Mouse (Mus musculus) cerebellum, adult 2 months (tissue): ENCODE results near the gene Ip6k2. TPM values are rescaled to one million over a fixed set of nuclear protein-coding genes. Genes with fewer than 3 reads are reported as not detected.
A peak's percentile ranks its signal among the peaks of the same experiment; 100 is the strongest.

ENCODE experiments used
- DNase-seq, 2 experiments: peaks; one replicate each; pipeline ENCODE4 v3.0.0; 2021
- H3K27ac ChIP-seq: fragments of 200-500 bp; 2 replicates; pipeline ENCODE4 v1.5.1; 2012; ENCODE audit warnings: low read length, control low read depth, inconsistent platforms; ENCODE audit not compliant: insufficient read depth
- H3K27me3 ChIP-seq: fragments of 200-500 bp; 2 replicates; pipeline ENCODE4 v1.6.1; 2012; ENCODE audit warnings: inconsistent platforms, mild to moderate bottlenecking, low read length, moderate library complexity; ENCODE audit not compliant: control insufficient read depth, insufficient read depth
- H3K4me1 ChIP-seq: fragments of 200-500 bp; 2 replicates; pipeline ENCODE4 v1.6.1; 2011; ENCODE audit warnings: low read length; ENCODE audit not compliant: control insufficient read depth, insufficient read depth
- H3K4me3 ChIP-seq: fragments of 200-500 bp; replicated peaks from 2 replicates; pipeline ENCODE3; 2011; ENCODE audit warnings: mild to moderate bottlenecking, low read depth, low read length, control low read depth; ENCODE audit not compliant: insufficient read depth
- CTCF ChIP-seq: fragments of 200-500 bp; IDR thresholded peaks from 2 replicates; pipeline ENCODE4 v1.5.1; 2011; ENCODE audit warnings: low read depth, mild to moderate bottlenecking, control low read depth, low read length, moderate library complexity, borderline replicate concordance; ENCODE audit not compliant: insufficient read depth
- POLR2A ChIP-seq: fragments of 200-500 bp; IDR thresholded peaks from 2 replicates; pipeline ENCODE4 v1.6.1; 2011; ENCODE audit warnings: low read length, control low read depth, borderline replicate concordance; ENCODE audit not compliant: insufficient read depth
- WGBS: fragments of 180-500 bp; shearing (Covaris S2); methylation state at CpG from one replicate; pipeline ENCODE4 v1.1.7; 2018; 5-methylcytosine and 5-hydroxymethylcytosine counted together
- polyA plus RNA-seq: library from polyadenylated mRNA; depleted of rRNA; stranded (reverse); fragments of >200 nt; gene quantifications from 2 replicates; pipeline ENCODE4 v1.2.3, GENCODE M21; 2012; rRNA removed

Gene Ip6k2
- polyA plus RNA-seq, 1 experiment, result 168 TPM

DNA sequence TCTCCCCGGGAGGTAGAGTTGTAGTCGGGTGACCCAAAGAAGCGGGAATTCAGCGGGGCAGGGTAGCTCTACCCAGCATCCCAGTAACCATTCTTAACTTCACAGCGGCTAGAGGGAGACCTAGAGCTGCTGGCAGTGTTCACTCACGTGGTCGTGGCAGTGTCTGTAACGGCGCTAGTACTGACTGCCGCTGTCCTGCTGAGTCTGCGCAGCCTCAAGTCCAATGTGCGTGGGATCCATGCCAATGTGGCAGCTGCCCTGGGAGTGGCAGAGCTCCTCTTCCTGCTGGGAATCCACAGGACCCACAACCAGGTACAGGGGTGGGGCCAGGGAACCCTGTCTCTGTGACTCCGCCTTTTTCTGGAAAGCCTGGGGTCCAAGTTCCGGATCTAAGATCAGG lies 59.4 kb downstream of the Ip6k2 start:
- H3K27ac ChIP-seq, result no peak overlapping the region
- no peak overlapping the region for H3K4me3 ChIP-seq
- WGBS, result 5% methylated on average over 14 of the region's 14 CpGs
- peak; percentile 56 for TF ChIP-seq CTCF
- no peak for TF ChIP-seq POLR2A
- DNase-seq, result peak; percentile 84 to 89
- no peaks in the 10 kb centered on the region for H3K27me3 ChIP-seq
- peaks cover 21% of the 10 kb centered on the region for H3K4me1 ChIP-seq

DNA sequence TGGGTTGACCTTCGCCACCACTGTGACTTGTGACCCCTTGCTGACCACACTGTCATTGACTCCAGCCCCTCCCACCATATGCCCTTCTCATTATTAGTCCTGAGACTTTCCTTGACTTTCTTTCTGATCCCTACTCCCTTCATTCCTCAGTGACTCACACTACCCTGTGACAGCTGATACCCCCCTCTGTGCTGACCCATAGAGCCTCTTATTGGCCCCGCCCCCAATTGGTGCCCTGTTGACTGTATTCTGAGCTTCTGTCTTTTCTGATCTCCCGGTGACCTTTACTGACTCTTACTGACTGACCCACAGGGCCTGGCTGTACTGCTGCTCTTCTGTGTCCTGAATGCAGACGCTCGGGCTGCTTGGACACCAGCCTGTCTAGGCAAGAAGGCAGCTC lies 61.8 kb downstream of the Ip6k2 start:
- WGBS, result 83% methylated on average over 5 of the region's 5 CpGs
- Histone ChIP-seq H3K4me3 (no peak overlapping the region), H3K27me3 (no peaks in the 10 kb centered on the region), H3K27ac (no peak overlapping the region), H3K4me1 (peaks cover 21% of the 10 kb centered on the region)
- TF ChIP-seq CTCF, result no peak
- DNase-seq, result no peak

DNA sequence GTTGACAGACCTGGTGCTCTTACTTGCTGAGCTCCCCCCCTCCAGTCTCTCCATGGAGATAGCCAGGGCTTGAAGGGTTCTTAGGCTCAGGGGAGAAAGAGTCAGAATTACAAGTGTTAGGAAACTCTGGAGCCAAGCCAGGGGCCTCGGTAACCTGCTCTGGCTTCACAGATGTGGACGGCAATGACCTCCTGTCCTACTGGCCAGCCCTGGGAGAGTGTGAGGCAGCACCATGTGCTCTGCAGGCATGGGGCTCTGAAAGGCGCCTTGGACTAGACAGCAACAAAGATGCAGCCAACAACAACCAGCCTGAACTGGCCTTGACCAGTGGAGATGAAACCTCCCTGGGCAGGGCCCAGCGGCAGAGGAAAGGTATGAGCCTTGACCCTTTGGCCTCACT lies 63.8 kb downstream of the Ip6k2 start:
- H3K4me3 ChIP-seq, result no peak overlapping the region
- H3K27me3 ChIP-seq, result no peaks in the 10 kb centered on the region
- peaks cover 25% of the 10 kb centered on the region for H3K4me1 ChIP-seq
- 85% methylated on average over 4 of the region's 4 CpGs for WGBS
- H3K27ac ChIP-seq, result no peak overlapping the region
- no peak for TF ChIP-seq CTCF
- TF ChIP-seq POLR2A, result no peak
- DNase-seq, result no peak

GRCm38 (mm10) chr9:108848419-108848818 lies 64.8 kb downstream of the Ip6k2 start:
- no peaks in the 10 kb centered on the region for H3K27me3 ChIP-seq
- H3K4me3 ChIP-seq, result no peak overlapping the region
- H3K4me1 ChIP-seq, result peaks cover 22% of the 10 kb centered on the region
- TF ChIP-seq POLR2A (no peak), CTCF (no peak)
- no peak for DNase-seq
- 84% methylated on average over 17 of the region's 17 CpGs for WGBS
- H3K27ac ChIP-seq, result no peak overlapping the region

DNA sequence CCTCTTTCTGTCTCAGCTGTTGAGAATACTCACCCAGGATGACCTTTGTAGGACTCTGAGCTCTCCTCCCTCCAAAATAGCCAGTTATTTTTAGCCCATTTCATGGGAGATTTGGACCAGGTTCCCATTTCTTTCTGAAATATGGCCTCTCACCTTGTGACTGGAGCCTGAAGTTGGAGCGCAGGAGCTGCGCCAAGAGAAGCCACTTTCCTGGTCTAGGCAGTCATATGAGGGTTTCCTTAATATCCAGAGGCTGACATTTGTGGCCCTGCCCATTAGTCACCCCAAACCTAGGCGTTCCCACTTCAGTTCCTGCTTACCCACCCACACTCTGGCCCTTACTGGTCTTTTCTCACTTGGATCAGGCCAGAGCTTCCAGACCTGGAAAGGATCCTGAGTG lies 69.4 kb downstream of the Ip6k2 start, which contains the start of gene Slc26a6:
TSS of gene Slc26a6 (plus strand) at position 308 of the 400 bp plus-strand sequence.
- no peaks in the 10 kb centered on the region for H3K27me3 ChIP-seq
- WGBS, result 28% methylated on average over 3 of the region's 3 CpGs
- peaks cover 9% of the 10 kb centered on the region for H3K4me1 ChIP-seq
- peak in 1 of 2 experiments; percentile 44 for DNase-seq
- peak within 1 kb of the TSS; percentile 44 for H3K27ac ChIP-seq
- H3K4me3 ChIP-seq, result peak within 1 kb of the TSS; percentile 80
- TF ChIP-seq CTCF (no peak), POLR2A (no peak)

GRCm38 (mm10) chr9:108853635-108854240 lies 70.1 kb downstream of the Ip6k2 start:
- Histone ChIP-seq H3K4me3 (peak overlapping the region; percentile 80), H3K27me3 (no peaks in the 10 kb centered on the region), H3K27ac (peak overlapping the region; percentile 44), H3K4me1 (peaks cover 9% of the 10 kb centered on the region)
- 1% methylated on average over 25 of the region's 25 CpGs for WGBS
- peak; percentile 94 to 96 for DNase-seq
- peak; percentile 17; the same call in 1 of the 2 replicates for TF ChIP-seq POLR2A
- TF ChIP-seq CTCF, result peak; percentile 63

DNA sequence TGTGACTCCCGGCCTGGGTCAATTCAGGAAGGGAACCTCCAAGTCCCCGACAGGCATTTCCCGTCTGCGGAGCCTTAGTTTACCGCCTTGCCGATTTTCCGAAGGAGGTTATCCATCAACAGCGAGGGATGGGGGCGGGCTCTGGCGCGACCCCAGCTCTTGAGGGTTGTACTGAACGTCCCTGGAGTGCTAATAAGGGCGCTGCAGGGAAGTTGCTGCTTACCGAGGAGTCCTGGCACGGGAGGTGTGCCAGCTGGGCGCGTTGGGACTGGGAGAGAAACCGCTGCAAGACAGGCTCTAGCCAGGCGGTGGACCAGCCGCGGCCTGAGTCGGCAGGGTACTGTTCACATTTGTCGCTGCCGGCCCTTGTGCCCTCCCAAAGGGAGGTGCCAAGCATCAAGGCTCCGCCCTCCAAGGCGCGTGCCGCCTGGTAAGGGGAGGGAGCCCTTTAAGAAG lies 70.7 kb downstream of the Ip6k2 start:
- H3K4me3 ChIP-seq, result peak overlapping the region; percentile 80
- TF ChIP-seq POLR2A (peak; percentile 44; the same call in 1 of the 2 replicates), CTCF (no peak)
- under 1% methylated on average over 28 of the region's 28 CpGs for WGBS
- peak overlapping the region; percentile 31; the same call in 1 of the 2 replicates for H3K27ac ChIP-seq
- H3K4me1 ChIP-seq, result peaks cover 9% of the 10 kb centered on the region
- no peaks in the 10 kb centered on the region for H3K27me3 ChIP-seq
- DNase-seq, result peak; percentile 84 to 87

- no peak overlapping the region for H3K27ac ChIP-seq
- TF ChIP-seq CTCF, result no peak
- no peak for TF ChIP-seq POLR2A
- no peaks in the 10 kb centered on the region for H3K27me3 ChIP-seq
- no peak overlapping the region for H3K4me3 ChIP-seq
- DNase-seq, result no peak
- WGBS, result 26% methylated on average over 5 of the region's 5 CpGs
- H3K4me1 ChIP-seq, result peaks cover 9% of the 10 kb centered on the region
Observed at GRCm38 (mm10) chr9:108855335-108855734, 71.7 kb downstream of the Ip6k2 start.

Other genes with a start within 250 kb of the Ip6k2 start
- gene Impdh2, start 223.5 kb upstream of the Ip6k2 start, polyA plus RNA-seq, result 70.6 and 76.9 TPM in 2 replicates
- gene Ndufaf3, start 216.4 kb upstream of the Ip6k2 start, polyA plus RNA-seq, result 63.0 and 69.3 TPM in 2 replicates
- gene Dalrd3, start 213.9 kb upstream of the Ip6k2 start, polyA plus RNA-seq, result 215 and 239 TPM in 2 replicates
- gene Wdr6, start 205.1 kb upstream of the Ip6k2 start, polyA plus RNA-seq, result 97.4 and 107 TPM in 2 replicates
- gene P4htm, start 186.1 kb upstream of the Ip6k2 start, polyA plus RNA-seq, result 102 and 105 TPM in 2 replicates
- gene Arih2, start 134.4 kb upstream of the Ip6k2 start, polyA plus RNA-seq, result 53.7 and 54.2 TPM in 2 replicates
- 18.2 and 19.1 TPM in 2 replicates for gene Slc25a20, start 121.7 kb upstream of the Ip6k2 start, polyA plus RNA-seq
- gene Prkar2a, start 94.5 kb upstream of the Ip6k2 start, polyA plus RNA-seq, result 24.6 and 26.6 TPM in 2 replicates
- 73.9 and 76.9 TPM in 2 replicates for gene Nckipsd, start 24.6 kb downstream of the Ip6k2 start, polyA plus RNA-seq
- 77.1 and 88.3 TPM in 2 replicates for gene Celsr3, start 42.5 kb downstream of the Ip6k2 start, polyA plus RNA-seq
- 22.6 and 28.2 TPM in 2 replicates for gene Slc26a6, start 69.5 kb downstream of the Ip6k2 start, polyA plus RNA-seq
- 0.39 and 0.92 TPM in 2 replicates for gene Tmem89, start 130.8 kb downstream of the Ip6k2 start, polyA plus RNA-seq
- gene Uqcrc1, start 152.8 kb downstream of the Ip6k2 start, polyA plus RNA-seq, result 672 and 690 TPM in 2 replicates
- 11.3 and 14.1 TPM in 2 replicates for gene Col7a1, start 169.8 kb downstream of the Ip6k2 start, polyA plus RNA-seq
- 0.47 and 0.48 TPM in 2 replicates for gene Ucn2, start 202.2 kb downstream of the Ip6k2 start, polyA plus RNA-seq
- gene Pfkfb4, start 208.0 kb downstream of the Ip6k2 start, polyA plus RNA-seq, result 17.5 and 20.1 TPM in 2 replicates